Mouse (Mus musculus): ENCODE data around the gene Oaz1.

DNA sequence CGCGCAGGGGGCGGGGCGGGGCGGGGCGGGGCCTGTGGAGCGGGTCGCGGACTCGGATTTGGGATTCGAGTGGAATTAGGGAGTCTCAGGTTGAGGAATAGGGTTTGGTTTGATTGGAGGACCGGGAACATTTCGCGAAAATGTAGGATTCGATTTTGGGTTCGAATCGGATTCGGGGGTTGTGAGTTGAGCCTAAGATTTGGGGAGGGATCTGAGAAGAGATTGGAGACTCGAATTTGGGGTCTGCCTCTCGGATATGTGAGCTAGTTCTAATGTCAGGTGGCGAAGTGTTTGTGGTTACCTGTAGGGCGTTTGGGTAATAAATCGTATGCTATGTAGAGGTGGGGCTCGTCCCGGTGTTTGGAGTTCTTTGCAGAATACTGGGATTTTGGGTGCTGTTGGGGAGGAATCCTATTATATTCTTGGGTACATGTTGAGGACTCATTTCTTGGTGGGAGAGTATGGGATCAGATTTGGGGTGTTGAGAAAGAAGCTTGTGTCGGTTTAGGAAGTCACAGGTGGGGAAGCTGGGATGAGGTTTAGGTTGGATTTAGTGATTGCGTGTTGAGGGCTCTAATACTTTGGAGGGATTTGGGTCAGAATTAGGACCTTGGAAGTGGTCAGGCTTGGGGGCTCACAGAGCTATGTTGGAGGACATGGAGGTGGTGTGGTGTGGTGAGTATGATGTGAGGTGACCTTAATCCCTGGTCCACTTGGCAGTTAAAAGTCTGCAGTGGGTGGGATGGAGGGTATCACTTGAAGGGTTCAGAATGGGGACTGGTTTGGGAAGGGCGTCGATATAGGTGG, 810 bp downstream of the Oaz1 start:
- TF ChIP-seq CTCF (IDR thresholded peaks at IDR 0.05; ENCODE audit: low read depth, low read length) (no peak), GATA2 (IDR thresholded peaks at IDR 0.05; ENCODE audit: borderline replicate concordance, low read depth, low read length) (no peak)
